Comparison of ENCODE assay signal across 7 mouse cellular contexts in genomic region chr2:115860141-115860480, GRCm38 (mm10).
DNase-seq lines count a peak whose midpoint lies in the region; ATAC-seq and TF ChIP-seq lines count a peak whose summit lies in the region.

No protein-coding gene starts in this region.

- peak overlapping the region; percentile 27 for H3K4me3 ChIP-seq in intestine, embryonic 16.5 days (ENCODE audit: low read length)
- peak overlapping the region; percentile 27 for H3K4me3 ChIP-seq in lung, postnatal 0 days (ENCODE audit: low read depth, low read length)

- peak; percentile 47 for ATAC-seq in intestine, embryonic 16.5 days
- peak; percentile 43; the same call in 1 of the 2 replicates for ATAC-seq in lung, postnatal 0 days

- H3K4me1 ChIP-seq in intestine, embryonic 16.5 days (ENCODE audit: control insufficient read depth, insufficient read depth, low read length): peaks cover 14% of the 10 kb centered on the region
- no peaks in the 10 kb centered on the region for H3K4me1 ChIP-seq in lung, postnatal 0 days (ENCODE audit: insufficient read depth, low read depth, low read length)

- peaks cover 27% of the 10 kb centered on the region for H3K27me3 ChIP-seq in intestine, embryonic 16.5 days (replicated peaks; ENCODE audit: control insufficient read depth, insufficient read depth, low read length)
- H3K27me3 ChIP-seq in lung, postnatal 0 days (replicated peaks; ENCODE audit: insufficient read depth, low read length): peaks cover 24% of the 10 kb centered on the region; the same call in 1 of the 2 replicates

- WGBS in intestine, embryonic 16.5 days: 2% methylated on average over 15 of the region's 15 CpGs
- 8% methylated on average over 15 of the region's 15 CpGs for WGBS in lung, postnatal 0 days

- H3K9ac ChIP-seq in intestine, embryonic 16.5 days (ENCODE audit: low read depth, low read length): 0 out of 2 replicates have a peak overlapping the region, but pooled peaks have one; percentile 53
- no peak overlapping the region for H3K9ac ChIP-seq in lung, postnatal 0 days (replicated peaks; ENCODE audit: low read depth)

- H3K36me3 ChIP-seq in intestine, embryonic 16.5 days (ENCODE audit: control insufficient read depth, insufficient read depth, low read length): no peaks in the 10 kb centered on the region
- no peaks in the 10 kb centered on the region for H3K36me3 ChIP-seq in lung, postnatal 0 days (ENCODE audit: insufficient read depth, low read length)

- H3K9me3 ChIP-seq in intestine, embryonic 16.5 days (ENCODE audit: control insufficient read depth, low read length): no peaks in the 10 kb centered on the region
- no peaks in the 10 kb centered on the region for H3K9me3 ChIP-seq in lung, postnatal 0 days (ENCODE audit: low read length)

- TF ChIP-seq CTCF in lung, postnatal 0 days (IDR thresholded peaks at IDR 0.05): no peak

- TF ChIP-seq EP300 in lung, postnatal 0 days (IDR thresholded peaks at IDR 0.05): no peak

- H3K4me2 ChIP-seq in intestine, embryonic 16.5 days (ENCODE audit: low read depth, low read length): peak overlapping the region; percentile 50
- H3K4me2 ChIP-seq in lung, postnatal 0 days (replicated peaks; ENCODE audit: low read depth, low read length): peak overlapping the region; percentile 56

- DNase-seq in adrenal gland, adult 2 months: peak; percentile 83
- DNase-seq in embryo, embryonic 10.5 days (ENCODE audit: low spot score): peak; percentile 83
- DNase-seq in lung, postnatal 0 days (ENCODE audit: low spot score): peak; percentile 34
- DNase-seq in cerebellum, adult 9-11 months: no peak
- no peak for DNase-seq in urinary bladder, postnatal 25 days (ENCODE audit: low spot score)
- DNase-seq in layer of hippocampus, postnatal 36 days: no peak

- H3K27ac ChIP-seq in intestine, embryonic 16.5 days (ENCODE audit: low read length): 0 out of 2 replicates have a peak overlapping the region, but pooled peaks have one; percentile 23
- no peak overlapping the region for H3K27ac ChIP-seq in lung, postnatal 0 days (ENCODE audit: low read length)

Comparison
In these comparisons a context has a peak if more than half of its experiments do, and no peak if none do; other contexts are left out.
1. DNase-seq: peak in adrenal gland, adult 2 months (single experiment), embryo, embryonic 10.5 days (single experiment) and lung, postnatal 0 days (single experiment); none in cerebellum, adult 9-11 months (single experiment), urinary bladder, postnatal 25 days (single experiment) and layer of hippocampus, postnatal 36 days (0 of 2).